Mouse (Mus musculus) adrenal gland, adult 10 weeks (tissue): ENCODE data around the gene Gm6509. TPM values are rescaled to one million over a fixed set of nuclear protein-coding genes. Genes with fewer than 3 reads are reported as not detected.

Experiments used
- polyA plus RNA-seq: library from polyadenylated mRNA; stranded (reverse); fragments of 350-450 nt; fragmentation: Illumina TruSeq; extraction: RNeasy Lipid Tissue Mini Kit (QIAGEN cat#74804); gene quantifications from one replicate; pipeline ENCODE4 v1.2.3, GENCODE M21; 2014; ENCODE audit warnings: low read depth, low replicate concordance

Gm6509 gene
- not detected for polyA plus RNA-seq

GRCm38 (mm10) chr5:94623679-94624078 lies at the start of gene Gm6509:
Gene Gm6509 (plus strand): TSS chr5:94623979.

GRCm38 (mm10) chr5:94616242-94616641 lies 7.5 kb upstream of the Gm6509 start, which contains the start of gene Gm3147:
Gene Gm3147 (minus strand): TSS chr5:94616342.

GRCm38 (mm10) chr5:94648082-94648481 lies 24.3 kb downstream of the Gm6509 start, which contains the start of gene Gm6205:
Gene Gm6205 (plus strand): TSS chr5:94648382.

Other genes starting within 250 kb of the Gm6509 start
- not detected for gene Gm7682, start 178.2 kb upstream of the Gm6509 start, polyA plus RNA-seq
- gene Gm3139, start 97.7 kb upstream of the Gm6509 start, polyA plus RNA-seq, result not detected
- gene Gm3147, start 7.6 kb upstream of the Gm6509 start, polyA plus RNA-seq, result not detected
- not detected for gene Gm6205, start 24.4 kb downstream of the Gm6509 start, polyA plus RNA-seq
- not detected for gene Gm3183, start 241.5 kb downstream of the Gm6509 start, polyA plus RNA-seq